Mouse (Mus musculus) heart, adult 2 months (tissue): ENCODE data around the gene Rgs9.

Source experiments
- CTCF ChIP-seq: fragments of 200-600 bp; IDR thresholded peaks from 2 replicates; pipeline ENCODE4 v1.8.1; 2022; ENCODE audit warnings: antibody characterized with exemption, mild to moderate bottlenecking, moderate library complexity
- EP300 ChIP-seq: fragments of 200-500 bp; IDR thresholded peaks from 2 replicates; pipeline ENCODE4 v1.6.1; 2011; ENCODE audit warnings: low read depth, low read length, control low read depth; ENCODE audit not compliant: insufficient read depth
- POLR2A ChIP-seq: fragments of 200-500 bp; IDR thresholded peaks from 2 replicates; pipeline ENCODE4 v1.6.1; 2011; ENCODE audit warnings: mild to moderate bottlenecking, low read depth, low read length, control low read depth; ENCODE audit not compliant: insufficient read depth

GRCm38 (mm10) chr11:109326270-109326669 is 28.3 kb upstream of the Rgs9 start:
- TF ChIP-seq CTCF (no peak), POLR2A (no peak), EP300 (no peak)
